Mouse (Mus musculus) embryonic facial prominence, embryonic 12.5 days (tissue): ENCODE results near the gene Ccdc177. TPM values are rescaled to one million over a fixed set of nuclear protein-coding genes. Genes with fewer than 3 reads are reported as not detected.

ENCODE experiments used
- ATAC-seq: fragments of 200-750 bp; cut with Nextera tagmentation; 2 replicates; pipeline ENCODE4 v1.8.0; 2017; ENCODE audit not compliant: insufficient number of reproducible peaks, insufficient read depth, low FRiP score, low TSS enrichment
- H3K27ac ChIP-seq: fragments of 300-500 bp; sonication (generic); 2 replicates; pipeline ENCODE4 v1.5.1; 2016; ENCODE audit warnings: mild to moderate bottlenecking
- H3K27me3 ChIP-seq: fragments of 300-500 bp; sonication (generic); 2 replicates; pipeline ENCODE4 v1.6.1; 2016; ENCODE audit warnings: mild to moderate bottlenecking, moderate library complexity
- H3K36me3 ChIP-seq: fragments of 300-500 bp; sonication (generic); 2 replicates; pipeline ENCODE4 v1.6.1; 2016; ENCODE audit warnings: mild to moderate bottlenecking
- H3K4me1 ChIP-seq: fragments of 300-500 bp; sonication (generic); 2 replicates; pipeline ENCODE4 v1.6.1; 2016
- H3K4me2 ChIP-seq: fragments of 300-500 bp; sonication (generic); replicated peaks from 2 replicates; pipeline ENCODE4 v1.6.1; 2016; ENCODE audit warnings: mild to moderate bottlenecking, moderate library complexity
- H3K4me3 ChIP-seq: fragments of 300-500 bp; sonication (generic); 2 replicates; pipeline ENCODE4 v1.5.1; 2016; ENCODE audit warnings: mild to moderate bottlenecking
- H3K9ac ChIP-seq: fragments of 300-500 bp; sonication (generic); 2 replicates; pipeline ENCODE4 v1.6.1; 2016; ENCODE audit warnings: mild to moderate bottlenecking, moderate library complexity
- H3K9me3 ChIP-seq: fragments of 300-500 bp; sonication (generic); 2 replicates; pipeline ENCODE4 v1.6.1; 2016; ENCODE audit warnings: mild to moderate bottlenecking, moderate library complexity
- WGBS: fragments of 180-500 bp; shearing (Covaris S2); methylation state at CpG from one replicate; pipeline ENCODE4 v1.1.7; 2016; 5-methylcytosine and 5-hydroxymethylcytosine counted together
- polyA plus RNA-seq: library from polyadenylated mRNA; unstranded; fragments of >200 nt; fragmentation: Nextera tagmentation; extraction: Ambion mirVana; gene quantifications from 2 replicates; pipeline ENCODE4 v1.2.1, GENCODE M21; 2016

Ccdc177 gene
- polyA plus RNA-seq, 1 experiment from 2014 or later = 1.4 TPM

DNA sequence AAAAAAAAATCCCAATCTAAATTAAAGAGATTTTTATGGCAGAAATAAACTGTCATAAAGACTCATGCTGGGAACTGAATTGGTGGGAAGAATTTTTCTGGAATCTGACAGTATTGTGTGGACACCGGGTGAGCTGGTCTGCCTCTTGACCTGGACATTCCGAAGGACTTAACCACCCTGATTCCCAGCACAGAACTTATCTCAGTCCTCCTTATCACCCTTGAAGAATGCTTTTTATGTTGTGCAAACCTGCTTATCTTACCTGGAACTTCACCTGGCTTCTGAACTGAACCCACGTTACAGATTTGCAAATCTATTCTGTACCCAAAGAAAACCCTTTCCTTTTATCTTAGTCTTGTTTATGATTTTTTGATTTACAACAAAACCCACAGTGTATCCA, 21.7 kb upstream of the Ccdc177 start:
- no peaks in the 10 kb centered on the region for H3K27me3 ChIP-seq
- H3K4me3 ChIP-seq = no peak overlapping the region
- no peaks in the 10 kb centered on the region for H3K4me1 ChIP-seq
- no peak for ATAC-seq
- no peaks in the 10 kb centered on the region for H3K36me3 ChIP-seq
- no peak overlapping the region for H3K27ac ChIP-seq
- WGBS = 91% methylated on average over 3 of the region's 3 CpGs
- no peaks in the 10 kb centered on the region for H3K9me3 ChIP-seq
- H3K4me2 ChIP-seq = no peak overlapping the region
- H3K9ac ChIP-seq = no peak overlapping the region

DNA sequence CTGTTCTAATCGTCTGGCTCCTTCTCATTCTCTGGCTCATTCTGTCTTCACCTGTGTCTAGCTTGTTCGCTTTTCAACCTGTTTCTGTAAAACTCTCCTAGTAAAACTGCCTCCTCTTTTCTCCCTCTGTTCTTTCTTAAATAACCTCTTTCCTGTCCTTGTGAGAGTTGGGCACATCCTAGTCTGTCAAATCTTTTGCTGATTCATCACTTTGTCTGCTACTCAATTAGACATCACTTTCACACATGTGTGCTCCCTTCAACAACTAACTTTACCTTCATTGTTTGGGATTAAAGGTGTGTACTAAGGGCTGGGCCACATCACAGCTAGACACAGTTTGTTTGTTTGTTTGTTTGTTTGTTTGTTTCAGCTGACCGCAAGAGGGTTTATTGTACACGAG, 19.3 kb upstream of the Ccdc177 start:
- H3K9ac ChIP-seq = no peak overlapping the region
- H3K4me2 ChIP-seq = no peak overlapping the region
- no peak for ATAC-seq
- no peaks in the 10 kb centered on the region for H3K4me1 ChIP-seq
- H3K4me3 ChIP-seq = no peak overlapping the region
- no peaks in the 10 kb centered on the region for H3K9me3 ChIP-seq
- WGBS = 91% methylated on average over 4 of the region's 4 CpGs
- no peaks in the 10 kb centered on the region for H3K27me3 ChIP-seq
- no peak overlapping the region for H3K27ac ChIP-seq
- H3K36me3 ChIP-seq = no peaks in the 10 kb centered on the region

DNA sequence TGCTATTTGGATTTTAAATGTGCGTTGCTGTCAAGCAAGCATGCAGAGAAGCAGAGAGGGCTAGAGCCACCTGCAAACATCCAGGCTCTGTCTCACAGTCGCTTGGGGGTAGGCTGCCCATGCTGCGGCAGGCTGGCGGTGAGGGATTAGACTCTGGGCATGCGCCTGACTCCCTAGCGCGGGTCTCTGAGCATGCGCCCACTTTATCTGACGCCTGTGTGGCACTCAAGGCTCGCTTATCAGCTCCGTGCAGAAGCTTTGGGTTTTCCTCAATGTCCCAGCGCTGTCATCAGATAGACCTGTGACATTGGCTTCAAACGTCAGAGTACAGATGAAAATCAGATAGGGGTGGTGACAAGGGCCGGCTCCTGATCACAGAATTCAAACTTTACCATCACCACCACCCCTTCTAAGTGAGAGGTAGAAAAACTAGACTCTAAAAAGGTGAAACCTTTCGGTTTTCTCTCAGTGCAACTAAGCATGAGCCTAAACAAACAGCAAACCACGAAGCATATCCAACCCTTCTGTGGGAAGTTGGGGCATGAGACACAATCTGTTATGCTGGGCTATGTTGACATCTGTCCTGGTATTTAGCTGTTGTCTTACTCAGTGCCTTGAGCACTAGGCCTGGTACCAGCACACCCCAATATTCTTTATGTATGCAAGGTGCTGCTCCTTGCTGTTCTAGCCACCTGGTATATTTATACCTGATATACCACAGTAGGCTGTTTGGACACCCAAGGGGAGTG, 17.9 kb upstream of the Ccdc177 start:
- no peak overlapping the region for H3K27ac ChIP-seq
- no peaks in the 10 kb centered on the region for H3K4me1 ChIP-seq
- H3K36me3 ChIP-seq = no peaks in the 10 kb centered on the region
- no peak overlapping the region for H3K4me2 ChIP-seq
- H3K4me3 ChIP-seq = no peak overlapping the region
- no peaks in the 10 kb centered on the region for H3K27me3 ChIP-seq
- peak; percentile 47; the same call in 1 of the 2 replicates for ATAC-seq
- no peaks in the 10 kb centered on the region for H3K9me3 ChIP-seq
- WGBS = 74% methylated on average over 16 of the region's 16 CpGs
- no peak overlapping the region for H3K9ac ChIP-seq

DNA sequence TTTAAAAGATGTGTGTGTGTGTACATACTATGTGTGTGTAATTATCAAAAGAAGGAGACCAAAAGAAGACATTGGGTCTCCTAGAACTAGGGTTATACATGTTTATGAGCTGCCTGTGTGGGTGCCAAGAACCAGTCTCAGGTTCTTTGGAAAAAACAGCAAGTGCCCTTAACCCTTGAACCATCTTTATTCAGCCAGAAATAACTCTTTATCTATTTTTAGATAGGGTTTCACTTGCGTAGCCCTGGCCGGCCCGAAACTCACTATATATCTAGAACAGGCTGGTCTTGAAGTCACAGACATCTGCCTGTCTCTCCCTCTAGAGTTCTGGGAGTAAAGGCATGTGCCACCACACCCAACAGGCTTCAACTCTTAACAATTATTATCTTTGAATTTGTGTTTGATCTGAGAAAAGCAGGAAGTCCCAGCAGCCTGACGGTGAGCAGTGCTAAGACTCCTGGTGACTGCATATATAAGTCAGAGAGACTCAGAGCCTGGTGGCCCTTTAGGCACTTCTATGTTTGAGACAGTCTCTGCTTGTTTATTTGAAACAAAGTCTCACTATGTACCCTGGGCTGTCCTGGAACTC, 15.7 kb upstream of the Ccdc177 start:
- 80% methylated on average over 4 of the region's 4 CpGs for WGBS
- H3K4me3 ChIP-seq = no peak overlapping the region
- no peaks in the 10 kb centered on the region for H3K36me3 ChIP-seq
- no peak overlapping the region for H3K4me2 ChIP-seq
- no peaks in the 10 kb centered on the region for H3K27me3 ChIP-seq
- H3K9me3 ChIP-seq = no peaks in the 10 kb centered on the region
- H3K4me1 ChIP-seq = no peaks in the 10 kb centered on the region
- no peak overlapping the region for H3K9ac ChIP-seq
- no peak overlapping the region for H3K27ac ChIP-seq
- ATAC-seq = no peak

DNA sequence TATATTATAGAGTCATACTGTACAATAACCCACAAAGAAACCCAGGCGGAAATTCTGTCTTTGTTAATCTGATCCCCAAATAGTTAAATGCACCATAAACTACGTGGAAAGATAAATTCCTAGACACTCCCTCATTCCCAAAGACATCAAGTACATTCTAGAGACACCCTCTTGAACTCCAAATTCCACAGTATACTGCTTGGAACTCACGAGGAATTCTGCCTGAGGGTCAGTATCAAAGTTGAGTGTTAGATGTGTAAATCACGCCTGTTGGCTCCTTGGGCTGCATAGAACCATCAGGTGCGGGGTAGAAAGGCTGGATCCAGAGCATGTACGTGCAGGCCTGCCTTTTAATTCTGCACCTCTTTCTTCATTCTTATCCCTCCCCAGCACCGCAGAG, 14.3 kb upstream of the Ccdc177 start:
- no peaks in the 10 kb centered on the region for H3K36me3 ChIP-seq
- 68% methylated on average over 7 of the region's 7 CpGs for WGBS
- ATAC-seq = no peak

DNA sequence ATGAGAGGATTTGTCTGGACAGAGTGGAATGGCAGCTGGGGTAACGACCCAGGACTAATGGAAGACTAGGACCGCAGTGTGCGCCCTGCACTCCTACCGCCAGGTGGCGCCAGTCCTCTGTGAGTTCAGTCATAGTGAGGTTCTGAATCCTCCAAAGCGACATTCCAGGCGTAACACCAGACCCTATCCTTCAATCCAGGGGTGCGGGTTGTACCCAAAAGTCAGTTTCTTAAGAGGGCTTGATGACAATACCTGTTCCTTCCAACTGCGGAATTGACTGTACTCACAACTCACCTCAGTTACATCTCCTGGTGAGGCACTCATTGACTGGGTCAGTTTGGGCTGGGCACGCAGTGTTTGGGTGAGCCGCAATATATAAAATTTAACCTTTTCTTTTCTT, 9.2 kb upstream of the Ccdc177 start:
- H3K36me3 ChIP-seq = no peaks in the 10 kb centered on the region
- WGBS = 19% methylated on average over 11 of the region's 11 CpGs
- H3K4me2 ChIP-seq = no peak overlapping the region
- no peaks in the 10 kb centered on the region for H3K27me3 ChIP-seq
- no peaks in the 10 kb centered on the region for H3K4me1 ChIP-seq
- peak; percentile 56; the same call in 1 of the 2 replicates for ATAC-seq
- H3K9me3 ChIP-seq = no peaks in the 10 kb centered on the region
- H3K9ac ChIP-seq = no peak overlapping the region
- H3K4me3 ChIP-seq = no peak overlapping the region
- H3K27ac ChIP-seq = no peak overlapping the region

More for the DNA sequence above, 14.3 kb upstream of the Ccdc177 start:
- H3K4me1 ChIP-seq = no peaks in the 10 kb centered on the region
- H3K9ac ChIP-seq = no peak overlapping the region
- H3K4me2 ChIP-seq = no peak overlapping the region
- no peak overlapping the region for H3K4me3 ChIP-seq
- no peak overlapping the region for H3K27ac ChIP-seq
- no peaks in the 10 kb centered on the region for H3K27me3 ChIP-seq
- no peaks in the 10 kb centered on the region for H3K9me3 ChIP-seq

DNA sequence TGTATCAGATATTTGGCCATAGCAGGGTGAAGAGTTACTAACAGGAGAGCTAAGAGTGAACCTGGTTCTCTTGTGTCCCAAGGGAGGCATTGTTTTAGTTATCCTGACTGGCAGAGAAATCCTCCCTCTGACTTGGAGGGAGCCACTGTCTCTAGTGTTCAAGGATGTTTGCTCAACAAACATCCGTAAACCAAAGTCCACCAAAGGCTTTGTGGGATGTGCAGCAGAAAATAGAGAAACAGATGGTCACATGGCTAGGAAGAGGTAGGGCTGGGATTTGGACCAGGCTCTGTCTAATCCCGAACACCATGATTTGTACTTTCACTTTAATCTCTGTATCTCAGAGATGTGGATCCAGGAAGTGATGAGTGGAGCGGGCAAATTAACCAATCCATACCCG, 3.6 kb upstream of the Ccdc177 start:
- no peaks in the 10 kb centered on the region for H3K9me3 ChIP-seq
- no peak overlapping the region for H3K9ac ChIP-seq
- no peaks in the 10 kb centered on the region for H3K36me3 ChIP-seq
- H3K27ac ChIP-seq = no peak overlapping the region
- no peak overlapping the region for H3K4me2 ChIP-seq
- WGBS = 76% methylated on average over 4 of the region's 4 CpGs
- ATAC-seq = no peak
- no peak overlapping the region for H3K4me3 ChIP-seq
- H3K4me1 ChIP-seq = peaks cover 13% of the 10 kb centered on the region
- H3K27me3 ChIP-seq = peaks cover 14% of the 10 kb centered on the region

DNA sequence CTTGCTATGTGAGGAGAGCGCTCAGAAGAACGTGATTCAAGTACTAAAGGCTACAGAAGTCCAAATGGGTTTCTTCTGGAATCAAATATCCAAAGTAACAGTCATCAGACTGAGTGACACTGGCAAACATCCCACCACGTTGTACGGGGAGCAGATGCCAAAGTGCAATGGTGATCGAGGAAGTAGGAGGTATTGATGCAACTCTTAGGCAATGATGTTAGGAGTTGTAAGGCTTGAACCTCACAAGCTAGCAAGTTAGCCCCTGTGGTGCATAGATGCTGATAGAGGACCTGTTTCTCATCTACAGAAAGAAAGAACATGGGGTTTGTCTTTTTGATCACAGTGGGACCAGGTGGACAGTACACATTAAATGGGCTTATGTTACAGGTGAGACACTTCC, 2.5 kb upstream of the Ccdc177 start:
- 89% methylated on average over 5 of the region's 5 CpGs for WGBS
- no peak for ATAC-seq

DNA sequence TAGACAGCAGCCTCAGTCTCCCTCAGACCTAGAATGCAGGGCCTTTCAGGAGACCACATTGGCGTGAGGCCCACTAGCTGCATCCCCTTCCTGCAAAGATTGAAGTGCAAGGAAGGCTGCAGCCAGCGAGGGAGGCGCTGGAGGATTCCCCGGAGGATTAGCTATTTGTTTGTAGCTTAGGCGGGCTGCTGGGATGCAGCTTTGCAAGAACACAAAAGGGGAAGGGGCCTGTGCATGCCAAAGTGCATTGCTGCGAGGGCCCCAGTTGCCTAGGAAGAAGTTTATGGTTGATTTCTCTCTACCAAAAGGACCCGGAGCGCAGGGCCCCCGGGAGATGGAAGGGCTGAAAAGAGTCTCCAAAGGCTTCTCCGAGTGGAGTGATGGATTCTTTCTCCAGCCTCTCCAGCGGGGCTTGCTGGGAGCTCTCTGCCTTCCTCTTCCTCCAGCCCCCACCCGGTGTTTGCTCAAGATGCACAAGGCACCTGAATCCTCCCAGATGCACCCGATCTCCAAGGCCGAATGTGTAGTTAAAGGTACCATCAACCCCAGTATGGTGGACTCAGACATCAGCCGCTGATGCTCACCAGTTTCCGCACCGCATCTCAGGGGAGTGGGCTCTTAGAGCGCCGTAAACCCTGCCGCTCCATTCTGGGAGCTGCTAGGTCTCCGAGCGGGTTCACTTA, 633 bp downstream of the Ccdc177 start:
- Histone ChIP-seq H3K27ac (peak overlapping the region; percentile 64; the same call in 1 of the 2 replicates), H3K4me1 (peaks cover 26% of the 10 kb centered on the region), H3K4me2 (peak overlapping the region; percentile 90), H3K9me3 (no peaks in the 10 kb centered on the region), H3K36me3 (no peaks in the 10 kb centered on the region), H3K9ac (peak overlapping the region; percentile 64), H3K27me3 (peaks cover 48% of the 10 kb centered on the region), H3K4me3 (peak overlapping the region; percentile 55)
- 1% methylated on average over 22 of the region's 22 CpGs for WGBS
- ATAC-seq = no peak

More for the DNA sequence above, 2.5 kb upstream of the Ccdc177 start:
- H3K4me2 ChIP-seq = no peak overlapping the region
- no peak overlapping the region for H3K9ac ChIP-seq
- no peaks in the 10 kb centered on the region for H3K9me3 ChIP-seq
- H3K4me1 ChIP-seq = peaks cover 20% of the 10 kb centered on the region
- H3K27ac ChIP-seq = no peak overlapping the region
- H3K4me3 ChIP-seq = no peak overlapping the region
- no peaks in the 10 kb centered on the region for H3K36me3 ChIP-seq
- H3K27me3 ChIP-seq = peaks cover 25% of the 10 kb centered on the region

DNA sequence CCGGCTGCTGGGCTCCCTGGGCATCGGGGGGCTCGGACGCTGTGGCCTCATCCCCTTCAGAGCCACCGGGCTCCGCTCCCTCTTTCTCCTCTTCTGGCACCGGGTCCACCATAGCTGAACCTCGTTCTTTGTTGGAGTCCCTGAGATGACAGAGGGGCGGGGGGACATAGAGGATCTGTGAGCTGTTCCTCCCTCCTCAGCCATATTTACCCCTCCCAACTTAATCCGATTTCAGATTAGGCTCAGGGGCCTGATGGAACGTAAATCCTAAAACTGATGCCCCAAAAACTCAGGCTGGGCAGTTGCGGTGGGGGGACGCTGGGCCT, 1.1 kb downstream of the Ccdc177 start:
- Histone ChIP-seq H3K4me2 (peak overlapping the region; percentile 90), H3K9ac (peak overlapping the region; percentile 53), H3K4me3 (peak overlapping the region; percentile 55), H3K9me3 (no peaks in the 10 kb centered on the region), H3K36me3 (no peaks in the 10 kb centered on the region), H3K27me3 (peaks cover 48% of the 10 kb centered on the region), H3K27ac (0 out of 2 replicates have a peak overlapping the region, but pooled peaks have one; percentile 64), H3K4me1 (peaks cover 26% of the 10 kb centered on the region)
- WGBS = 6% methylated on average over 13 of the region's 13 CpGs
- ATAC-seq = no peak

DNA sequence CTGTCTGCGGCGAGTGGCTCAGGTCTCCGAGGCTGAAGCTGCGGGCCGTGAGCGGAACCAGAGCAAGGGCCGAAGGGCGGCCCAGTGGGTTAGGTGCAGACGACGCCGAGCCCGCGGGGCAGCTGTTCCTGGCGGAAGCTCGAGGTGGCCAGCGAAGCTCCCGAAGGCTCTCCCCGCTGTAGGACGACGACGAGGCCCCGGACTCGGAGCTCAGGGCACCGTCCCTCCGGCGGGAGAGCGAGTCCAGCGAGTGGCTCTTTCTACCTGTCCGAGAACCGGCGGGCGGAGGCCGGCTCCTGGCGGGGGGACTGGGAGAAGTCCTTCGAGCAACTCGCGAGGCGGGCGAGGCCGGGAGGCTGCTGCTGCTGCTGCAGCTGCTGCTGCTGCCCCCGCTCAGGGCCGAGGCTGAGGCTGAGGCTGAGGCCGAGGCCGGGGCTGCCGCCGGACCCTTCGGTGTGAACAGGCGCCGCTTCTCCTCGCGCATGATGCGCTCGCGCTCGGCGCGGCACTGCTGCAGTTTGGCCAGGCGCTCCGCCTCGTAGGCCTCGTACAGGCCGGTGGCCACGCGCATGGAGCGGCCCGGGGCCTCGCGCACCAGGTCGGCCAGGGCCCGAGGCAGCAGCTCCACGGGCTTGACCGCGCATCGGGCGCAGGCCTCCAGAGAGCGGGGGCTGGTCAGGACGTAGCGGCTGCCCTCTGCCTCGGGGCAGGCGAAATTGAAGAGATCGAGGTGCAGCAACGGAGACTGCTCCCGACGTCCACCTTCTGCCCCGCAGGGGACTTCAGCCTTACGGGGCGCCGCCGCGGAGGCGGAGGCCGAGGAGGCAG, 1.7 kb downstream of the Ccdc177 start:
- Histone ChIP-seq H3K27me3 (peaks cover 48% of the 10 kb centered on the region), H3K36me3 (no peaks in the 10 kb centered on the region)
- 0 out of 2 replicates have a peak, but pooled peaks have one; percentile 12 for ATAC-seq

More for the DNA sequence above, 1.7 kb downstream of the Ccdc177 start:
- Histone ChIP-seq H3K9me3 (no peaks in the 10 kb centered on the region), H3K27ac (no peak overlapping the region), H3K4me2 (peak overlapping the region; percentile 90), H3K4me3 (peak overlapping the region; percentile 55), H3K9ac (peak overlapping the region; percentile 53), H3K4me1 (peaks cover 26% of the 10 kb centered on the region)
- WGBS = 13% methylated on average over 91 of the region's 92 CpGs
